Mouse (Mus musculus) liver, embryonic 12.5 days (tissue): ENCODE data around the gene Rabgap1l. TPM values are rescaled to one million over a fixed set of nuclear protein-coding genes. Genes with fewer than 3 reads are reported as not detected.
"Not testable (repeated sequence)": the region's sequence is repeated elsewhere in the genome, so short reads cannot be mapped to it uniquely, and the experiment has no call there.

Experiments
- ATAC-seq: fragments of 200-750 bp; cut with Nextera tagmentation; 2 replicates; pipeline ENCODE4 v1.8.0; 2017; ENCODE audit warnings: moderate number of reproducible peaks, mild to moderate bottlenecking, moderate library complexity
- H3K27ac ChIP-seq: fragments of 300-500 bp; sonication (generic); 2 replicates; pipeline ENCODE4 v1.5.1; 2016; ENCODE audit warnings: mild to moderate bottlenecking
- H3K27me3 ChIP-seq: fragments of 300-500 bp; sonication (generic); replicated peaks from 2 replicates; pipeline ENCODE4 v1.6.1; 2016; ENCODE audit warnings: mild to moderate bottlenecking, moderate library complexity
- H3K36me3 ChIP-seq: fragments of 300-500 bp; sonication (generic); 2 replicates; pipeline ENCODE4 v1.6.1; 2016; ENCODE audit warnings: mild to moderate bottlenecking, moderate library complexity
- H3K4me1 ChIP-seq: fragments of 300-500 bp; sonication (generic); 2 replicates; pipeline ENCODE4 v1.6.1; 2016
- H3K4me2 ChIP-seq: fragments of 300-500 bp; sonication (generic); 2 replicates; pipeline ENCODE4 v1.6.1; 2016; ENCODE audit warnings: mild to moderate bottlenecking, moderate library complexity
- H3K4me3 ChIP-seq: fragments of 300-500 bp; sonication (generic); 2 replicates; pipeline ENCODE4 v1.5.1; 2016; ENCODE audit warnings: mild to moderate bottlenecking, moderate library complexity
- H3K9ac ChIP-seq: fragments of 300-500 bp; sonication (generic); 2 replicates; pipeline ENCODE4 v1.6.1; 2016; ENCODE audit warnings: mild to moderate bottlenecking, moderate library complexity
- H3K9me3 ChIP-seq: fragments of 300-500 bp; sonication (generic); replicated peaks from 2 replicates; pipeline ENCODE4 v1.6.1; 2016; ENCODE audit warnings: mild to moderate bottlenecking, moderate library complexity
- WGBS: fragments of 180-500 bp; shearing (Covaris S2); methylation state at CpG from one replicate; pipeline ENCODE4 v1.1.7; 2016; ENCODE audit not compliant: insufficient replicate concordance; 5-methylcytosine and 5-hydroxymethylcytosine counted together
- polyA plus RNA-seq: library from polyadenylated mRNA; unstranded; fragments of >200 nt; fragmentation: Nextera tagmentation; extraction: Ambion mirVana; gene quantifications from 2 replicates; pipeline ENCODE4 v1.2.1, GENCODE M21; 2016

Gene Rabgap1l
- polyA plus RNA-seq, 1 experiment from 2014 or later = 55.8 TPM

DNA sequence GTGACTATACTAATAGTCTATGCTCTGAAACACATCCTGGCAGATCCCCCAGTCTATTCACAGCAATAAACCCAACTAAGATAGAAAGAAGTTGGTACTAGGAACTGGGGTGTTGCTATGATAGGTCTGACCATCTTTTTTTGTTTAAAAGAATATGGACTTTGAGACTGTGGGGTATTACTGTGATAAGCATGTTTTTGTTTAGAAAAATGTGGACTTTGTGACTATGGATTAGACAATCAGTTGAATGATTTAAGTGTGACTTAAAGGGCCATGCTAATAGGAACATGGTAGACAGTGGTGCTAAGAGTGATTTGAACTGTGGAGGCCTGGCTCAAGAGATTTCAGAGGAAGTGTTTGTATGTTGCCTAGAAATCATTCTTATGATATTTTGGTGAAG, 103.5 kb downstream of the Rabgap1l start:
- H3K9me3 ChIP-seq = no peaks in the 10 kb centered on the region
- H3K36me3 ChIP-seq = peaks cover 9% of the 10 kb centered on the region
- ATAC-seq = no peak
- no peak overlapping the region for H3K4me3 ChIP-seq
- H3K27ac ChIP-seq = no peak overlapping the region
- no peaks in the 10 kb centered on the region for H3K27me3 ChIP-seq
- H3K4me2 ChIP-seq = no peak overlapping the region
- H3K4me1 ChIP-seq = no peaks in the 10 kb centered on the region
- no peak overlapping the region for H3K9ac ChIP-seq

DNA sequence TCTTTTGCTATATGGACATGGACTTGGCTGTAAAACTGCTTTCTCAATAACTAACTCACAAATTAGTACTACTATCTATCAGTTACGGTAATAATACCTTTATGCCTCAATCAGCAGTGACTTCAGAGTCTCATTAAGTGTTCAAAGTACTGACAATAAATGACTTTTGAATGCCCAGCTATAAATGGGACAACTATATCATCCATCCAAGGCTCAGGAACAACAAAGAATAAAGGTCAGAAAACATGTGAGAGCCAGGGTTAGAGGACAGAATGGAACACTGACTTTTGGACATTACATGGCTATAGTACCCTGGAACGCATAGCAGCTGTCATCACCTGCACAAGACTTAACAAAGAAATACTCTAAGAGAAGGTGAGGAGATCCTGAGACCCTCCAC, 108.8 kb downstream of the Rabgap1l start:
- Histone ChIP-seq H3K27me3 (no peaks in the 10 kb centered on the region), H3K27ac (no peak overlapping the region), H3K4me3 (no peak overlapping the region), H3K36me3 (peaks cover 9% of the 10 kb centered on the region), H3K9me3 (no peaks in the 10 kb centered on the region), H3K4me1 (peaks cover 9% of the 10 kb centered on the region), H3K9ac (no peak overlapping the region), H3K4me2 (no peak overlapping the region)
- WGBS = 89% methylated on average over 2 of the region's 2 CpGs
- ATAC-seq = no peak

GRCm38 (mm10) chr1:160681398-160682050, 111.5 kb downstream of the Rabgap1l start:
- Histone ChIP-seq H3K4me3 (no peak overlapping the region), H3K4me1 (peaks cover 20% of the 10 kb centered on the region), H3K27me3 (no peaks in the 10 kb centered on the region), H3K9ac (no peak overlapping the region), H3K27ac (no peak overlapping the region), H3K9me3 (no peaks in the 10 kb centered on the region), H3K36me3 (peaks cover 14% of the 10 kb centered on the region), H3K4me2 (peak overlapping the region; percentile 12; the same call in 1 of the 2 replicates)
- 53% methylated on average over 3 of the region's 3 CpGs for WGBS
- peak; percentile 87 for ATAC-seq

- Histone ChIP-seq H3K27me3 (no peaks in the 10 kb centered on the region), H3K4me2 (no peak overlapping the region), H3K4me3 (no peak overlapping the region), H3K36me3 (peaks cover 11% of the 10 kb centered on the region), H3K9ac (no peak overlapping the region), H3K27ac (no peak overlapping the region), H3K9me3 (no peaks in the 10 kb centered on the region), H3K4me1 (peaks cover 11% of the 10 kb centered on the region)
- 79% methylated on average over 2 of the region's 2 CpGs for WGBS
- no peak for ATAC-seq
These were observed 118.2 kb downstream of the Rabgap1l start for GRCm38 (mm10) chr1:160674763-160675162.

DNA sequence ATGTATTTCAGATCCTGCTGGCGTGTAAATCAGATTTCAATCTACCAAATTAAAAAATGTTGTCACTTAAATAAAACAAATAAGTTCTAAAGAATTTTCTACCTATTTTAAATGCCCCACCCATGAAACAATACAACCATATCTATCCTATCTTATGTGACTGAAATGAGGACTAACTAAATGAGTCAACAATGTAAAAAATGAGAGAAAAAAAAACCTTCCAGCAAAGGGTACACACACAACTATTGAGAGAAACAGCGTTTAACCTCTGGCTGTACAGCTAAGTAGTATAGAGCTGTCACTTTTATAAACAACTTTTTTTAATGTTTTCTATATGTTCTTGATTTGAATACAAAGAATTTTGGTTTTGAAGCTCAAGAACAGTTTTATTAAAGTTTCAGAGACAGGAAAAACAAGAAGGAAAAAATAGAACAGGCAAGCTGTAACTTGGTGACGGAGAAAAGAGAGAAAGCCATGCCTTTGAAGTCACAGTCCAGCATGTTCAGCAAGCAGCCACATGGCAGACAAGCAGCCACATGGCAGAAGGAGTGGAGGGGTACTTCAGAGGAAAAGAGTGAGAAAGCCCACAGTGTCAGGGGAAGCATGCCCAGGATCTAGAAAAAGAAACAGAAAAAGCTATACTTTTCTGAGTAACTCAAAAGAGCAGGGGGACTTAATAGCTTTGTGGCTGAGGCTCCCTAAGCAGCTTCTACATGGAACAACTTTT, 120.8 kb downstream of the Rabgap1l start:
- H3K4me1 ChIP-seq = 0 out of 2 replicates have a peak, but pooled peaks cover 3% of the 10 kb centered on the region
- peaks cover 6% of the 10 kb centered on the region for H3K36me3 ChIP-seq
- 75% methylated on average over 3 of the region's 3 CpGs for WGBS
- no peaks in the 10 kb centered on the region for H3K9me3 ChIP-seq
- H3K4me2 ChIP-seq = no peak overlapping the region
- no peak for ATAC-seq
- H3K4me3 ChIP-seq = no peak overlapping the region
- H3K27me3 ChIP-seq = no peaks in the 10 kb centered on the region
- H3K27ac ChIP-seq = no peak overlapping the region
- no peak overlapping the region for H3K9ac ChIP-seq

GRCm38 (mm10) chr1:160655806-160656470, 137.1 kb downstream of the Rabgap1l start:
- no peak overlapping the region for H3K9ac ChIP-seq
- H3K9me3 ChIP-seq = no peaks in the 10 kb centered on the region
- no peaks in the 10 kb centered on the region for H3K27me3 ChIP-seq
- H3K4me1 ChIP-seq = no peaks in the 10 kb centered on the region
- H3K36me3 ChIP-seq = no peaks in the 10 kb centered on the region
- H3K4me2 ChIP-seq = no peak overlapping the region
- no peak overlapping the region for H3K27ac ChIP-seq
- no peak for ATAC-seq
- 71% methylated on average over 2 of the region's 2 CpGs for WGBS
- no peak overlapping the region for H3K4me3 ChIP-seq

GRCm38 (mm10) chr1:160651691-160652090, 141.3 kb downstream of the Rabgap1l start:
- H3K4me1 ChIP-seq = no peaks in the 10 kb centered on the region
- H3K9ac ChIP-seq = no peak overlapping the region
- no peaks in the 10 kb centered on the region for H3K27me3 ChIP-seq
- H3K36me3 ChIP-seq = no peaks in the 10 kb centered on the region
- 60% methylated on average over 3 of the region's 3 CpGs for WGBS
- H3K4me2 ChIP-seq = no peak overlapping the region
- H3K27ac ChIP-seq = no peak overlapping the region
- ATAC-seq = no peak
- no peak overlapping the region for H3K4me3 ChIP-seq
- H3K9me3 ChIP-seq = no peaks in the 10 kb centered on the region

- H3K4me3 ChIP-seq = no peak overlapping the region
- H3K36me3 ChIP-seq = peaks cover 3% of the 10 kb centered on the region; the same call in 1 of the 2 replicates
- no peak overlapping the region for H3K27ac ChIP-seq
- WGBS = 85% methylated on average over 3 of the region's 3 CpGs
- H3K4me2 ChIP-seq = no peak overlapping the region
- no peaks in the 10 kb centered on the region for H3K9me3 ChIP-seq
- H3K9ac ChIP-seq = no peak overlapping the region
- no peaks in the 10 kb centered on the region for H3K27me3 ChIP-seq
- H3K4me1 ChIP-seq = no peaks in the 10 kb centered on the region
- no peak for ATAC-seq
These were observed 147.6 kb downstream of the Rabgap1l start for GRCm38 (mm10) chr1:160645416-160645815.

DNA sequence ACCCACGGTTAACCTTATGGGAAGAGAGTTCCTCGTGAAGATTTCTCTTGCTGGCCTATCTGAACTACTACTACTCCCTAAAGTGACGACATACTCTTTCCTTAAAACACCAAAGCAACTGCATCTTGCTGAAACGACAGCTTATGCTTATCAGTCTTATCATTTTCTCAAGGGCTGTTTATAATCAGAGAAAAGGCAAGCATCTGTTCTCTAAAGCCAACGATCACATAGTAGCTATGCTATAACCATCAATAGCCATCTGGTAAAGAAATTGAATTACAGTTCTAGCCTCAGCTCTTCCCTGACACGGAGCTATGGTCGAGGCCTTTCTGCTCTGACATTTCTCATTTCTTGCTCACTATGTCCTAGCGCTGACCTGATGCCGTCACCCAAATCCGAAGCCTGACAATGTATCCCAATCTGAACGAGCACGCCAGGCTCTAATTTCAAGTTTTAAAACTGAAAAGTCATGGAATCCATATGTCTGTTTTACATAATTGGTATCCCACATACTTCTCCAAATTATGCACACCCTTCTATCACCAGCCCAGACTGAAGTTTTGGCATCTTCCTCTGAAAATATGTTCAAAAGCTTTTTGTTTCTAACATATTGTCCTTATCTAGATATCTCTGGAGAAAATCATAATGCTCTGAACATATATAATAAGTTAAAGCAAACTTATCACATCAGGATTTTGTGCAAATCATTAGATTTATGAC, 164.6 kb downstream of the Rabgap1l start:
- Histone ChIP-seq H3K4me2 (no peak overlapping the region), H3K9ac (no peak overlapping the region), H3K27me3 (no peaks in the 10 kb centered on the region), H3K4me1 (no peaks in the 10 kb centered on the region; the same call in 1 of the 2 replicates), H3K36me3 (peaks cover 12% of the 10 kb centered on the region; the same call in 1 of the 2 replicates), H3K9me3 (no peaks in the 10 kb centered on the region), H3K4me3 (no peak overlapping the region), H3K27ac (no peak overlapping the region)
- 0 out of 2 replicates have a peak, but pooled peaks have one; percentile 18 for ATAC-seq
- 67% methylated on average over 12 of the region's 12 CpGs for WGBS

DNA sequence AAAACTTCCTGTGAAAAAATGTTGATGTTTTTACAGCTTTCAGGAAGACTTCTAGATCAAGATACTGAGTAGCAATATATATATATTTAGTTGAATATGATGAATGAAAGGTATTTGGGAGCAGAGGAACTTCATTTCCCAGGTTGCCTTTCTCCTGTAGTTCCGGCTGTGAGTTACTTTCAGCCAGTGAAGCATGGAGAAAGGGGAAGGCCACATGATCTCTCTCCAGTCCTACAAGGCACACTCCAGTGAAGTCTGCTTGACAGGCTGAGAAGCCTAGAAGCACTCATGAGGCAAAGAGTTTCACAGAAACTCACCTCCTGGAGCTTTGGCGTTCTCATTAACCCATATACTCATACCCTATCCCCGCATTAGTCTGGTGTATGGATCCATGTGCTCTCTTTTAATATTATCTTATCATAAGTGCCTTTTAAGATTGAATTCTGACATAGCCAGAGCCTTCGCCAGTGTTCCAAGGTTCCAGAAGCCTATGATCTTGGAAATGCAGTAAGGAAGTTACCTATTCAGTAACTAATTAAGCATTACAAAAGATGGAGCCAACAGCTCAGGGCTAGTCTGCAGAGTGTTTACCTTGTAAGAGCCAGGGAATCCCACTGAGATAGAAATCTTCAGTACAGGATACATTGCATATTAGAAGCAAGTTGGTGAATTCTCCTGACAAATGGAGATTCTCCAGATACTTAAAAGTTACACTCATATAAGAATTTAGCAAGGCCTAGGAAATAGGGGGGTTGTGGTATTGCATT, 168.5 kb downstream of the Rabgap1l start:
- ATAC-seq = not testable (repeated sequence)

DNA sequence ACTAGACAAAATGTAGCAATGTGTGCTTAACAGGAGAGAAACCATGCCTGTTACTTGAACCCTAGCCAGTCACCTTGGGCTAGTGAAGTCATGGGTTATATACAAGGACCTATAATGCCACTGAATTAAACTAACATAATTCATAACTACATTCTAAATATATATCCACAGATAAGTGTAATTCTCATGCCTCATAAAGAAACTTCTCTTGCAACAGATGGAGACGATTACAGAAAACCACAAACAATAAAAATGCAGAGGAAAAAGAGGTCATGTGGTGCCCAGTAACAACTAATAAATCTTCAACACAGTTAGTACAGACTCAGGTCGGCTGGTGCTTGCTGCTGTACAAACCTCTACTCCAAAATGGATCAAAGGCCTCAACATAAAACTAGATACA, 174.8 kb downstream of the Rabgap1l start:
- no peak overlapping the region for H3K4me3 ChIP-seq
- no peak overlapping the region for H3K4me2 ChIP-seq
- H3K9me3 ChIP-seq = no peaks in the 10 kb centered on the region
- H3K36me3 ChIP-seq = peaks cover 3% of the 10 kb centered on the region; the same call in 1 of the 2 replicates
- 49% methylated on average over 2 of the region's 2 CpGs for WGBS
- no peak overlapping the region for H3K9ac ChIP-seq
- no peak overlapping the region for H3K27ac ChIP-seq
- no peak for ATAC-seq
- H3K4me1 ChIP-seq = no peaks in the 10 kb centered on the region
- H3K27me3 ChIP-seq = no peaks in the 10 kb centered on the region

More for the DNA sequence above, 168.5 kb downstream of the Rabgap1l start:
- not testable (repeated sequence) for H3K4me2 ChIP-seq, H3K27me3 ChIP-seq, H3K4me1 ChIP-seq, H3K9ac ChIP-seq, H3K9me3 ChIP-seq, H3K27ac ChIP-seq, H3K4me3 ChIP-seq
- H3K36me3 ChIP-seq = peaks cover 14% of the 10 kb centered on the region
- 72% methylated on average over 4 of the region's 4 CpGs for WGBS
